Mouse (Mus musculus): ENCODE data around the gene Gnptab. TPM values are rescaled to one million over a fixed set of nuclear protein-coding genes. Genes with fewer than 3 reads are reported as not detected.
"Not testable (repeated sequence)": the region's sequence is repeated elsewhere in the genome, so short reads cannot be mapped to it uniquely, and the experiment has no call there.

Gene Gnptab
- total RNA-seq, 2 experiments from 2014 or later: 33.1 to 36.8 TPM

- no peak for DNase-seq
- intact Hi-C loops (cut with DNase I): no loop called here
Observed at GRCm38 (mm10) chr10:88407875-88408631, 29.1 kb downstream of the Gnptab start.

GRCm38 (mm10) chr10:88409751-88410150 lies 30.8 kb downstream of the Gnptab start:
- intact Hi-C loops (cut with DNase I): no loop called here
- DNase-seq: no peak

- peak; percentile 12 to 40 for DNase-seq
- intact Hi-C loops (cut with DNase I): no loop called here
Observed at GRCm38 (mm10) chr10:88412290-88412995, 33.5 kb downstream of the Gnptab start.

GRCm38 (mm10) chr10:88417686-88418085 lies 38.8 kb downstream of the Gnptab start:
- DNase-seq: no peak
- intact Hi-C loops (cut with DNase I): no loop called here

GRCm38 (mm10) chr10:88420141-88420541 lies 41.2 kb downstream of the Gnptab start:
- intact Hi-C loops (cut with DNase I): no loop called here
- DNase-seq: no peak

GRCm38 (mm10) chr10:88420655-88421435 lies 41.9 kb downstream of the Gnptab start:
- intact Hi-C loops (cut with DNase I): no loop called here
- peak; percentile 27 to 28 for DNase-seq

- intact Hi-C loops (cut with DNase I): loop anchor here (1.0 kb wide), 1 partner anchor 47 kb away; the partner anchor contains the start of genes Dram1 and Gnptab
- peak; percentile 71 to 86 for DNase-seq
Observed at GRCm38 (mm10) chr10:88426158-88426816, 47.4 kb downstream of the Gnptab start.

GRCm38 (mm10) chr10:88426896-88427295 lies 48.0 kb downstream of the Gnptab start:
- intact Hi-C loops (cut with DNase I): loop anchor here (1.0 kb wide), 1 partner anchor 48 kb away; the partner anchor contains the start of genes Dram1 and Gnptab

GRCm38 (mm10) chr10:88427998-88428397 lies 49.1 kb downstream of the Gnptab start:
- no peak for DNase-seq
- intact Hi-C loops (cut with DNase I): no loop called here

More at GRCm38 (mm10) chr10:88426896-88427295, 48.0 kb downstream of the Gnptab start:
- no peak for DNase-seq

GRCm38 (mm10) chr10:88441224-88441623 lies 62.3 kb downstream of the Gnptab start:
- intact Hi-C loops (cut with DNase I): no loop called here
- no peak for DNase-seq

GRCm38 (mm10) chr10:88451221-88451620 lies 72.3 kb downstream of the Gnptab start:
- peak; percentile 72 to 75 for DNase-seq
- intact Hi-C loops (cut with DNase I): loop anchor here (10.0 kb wide), 2 partner anchors 214 to 274 kb away; no protein-coding TSS in a partner anchor

GRCm38 (mm10) chr10:88451990-88452389 lies 73.1 kb downstream of the Gnptab start:
- intact Hi-C loops (cut with DNase I): loop anchor here (10.0 kb wide), 2 partner anchors 213 to 273 kb away; no protein-coding TSS in a partner anchor
- DNase-seq: no peak

- no peak for DNase-seq
- intact Hi-C loops (cut with DNase I): loop anchor here (10.0 kb wide), 2 partner anchors 207 to 267 kb away; no protein-coding TSS in a partner anchor
Observed at GRCm38 (mm10) chr10:88457816-88458215, 78.9 kb downstream of the Gnptab start.

GRCm38 (mm10) chr10:88459502-88459992 lies 80.6 kb downstream of the Gnptab start, which contains the start of gene Sycp3:
TSS of gene Sycp3 (plus strand) at chr10:88459569.
- no peak for DNase-seq
- intact Hi-C loops (cut with DNase I): loop anchor here (10.0 kb wide), 2 partner anchors 205 to 265 kb away; no protein-coding TSS in a partner anchor

GRCm38 (mm10) chr10:88460122-88460820 lies 81.3 kb downstream of the Gnptab start:
- intact Hi-C loops (cut with DNase I): no loop called here

GRCm38 (mm10) chr10:88482866-88483265 lies 103.9 kb downstream of the Gnptab start:
- DNase-seq; intact Hi-C loops (cut with DNase I): not testable (repeated sequence)

More at GRCm38 (mm10) chr10:88460122-88460820, 81.3 kb downstream of the Gnptab start:
- DNase-seq: no peak

- DNase-seq: no peak
- intact Hi-C loops (cut with DNase I): no loop called here
Observed at GRCm38 (mm10) chr10:88488629-88489028, 109.7 kb downstream of the Gnptab start.

- intact Hi-C loops (cut with DNase I): no loop called here
- no peak for DNase-seq
Observed at GRCm38 (mm10) chr10:88491632-88492031, 112.7 kb downstream of the Gnptab start.

GRCm38 (mm10) chr10:88492658-88493057 lies 113.7 kb downstream of the Gnptab start:
- intact Hi-C loops (cut with DNase I): no loop called here
- no peak for DNase-seq
